Mouse (Mus musculus) layer of hippocampus, postnatal 14 days (tissue): ENCODE measurements at regions not wholly inside any gene's neighbourhood (a gene's known extent, or its start where the extent isn't known, plus 50 kb on each side); places are given as distances from the start of the nearest gene placed in this dataset.

Experiments used
- DNase-seq, 2 experiments: peaks; one replicate each; pipeline ENCODE4 v3.0.0; 2021 to 2022; ENCODE audit warnings: low spot score in 2 of 2, mixed read lengths in 1 of 2

GRCm38 (mm10) chr5:73796201-73796600 lies 145.0 kb downstream of the Spata18 start:
- peak; percentile 22 to 44 for DNase-seq

- peak in 1 of 2 experiments; percentile 4 for DNase-seq
Measured at GRCm38 (mm10) chr5:73797980-73798379, 146.8 kb downstream of the Spata18 start.

- DNase-seq: no peak
Measured at GRCm38 (mm10) chr5:73803431-73803830, 152.3 kb downstream of the Spata18 start.

DNA sequence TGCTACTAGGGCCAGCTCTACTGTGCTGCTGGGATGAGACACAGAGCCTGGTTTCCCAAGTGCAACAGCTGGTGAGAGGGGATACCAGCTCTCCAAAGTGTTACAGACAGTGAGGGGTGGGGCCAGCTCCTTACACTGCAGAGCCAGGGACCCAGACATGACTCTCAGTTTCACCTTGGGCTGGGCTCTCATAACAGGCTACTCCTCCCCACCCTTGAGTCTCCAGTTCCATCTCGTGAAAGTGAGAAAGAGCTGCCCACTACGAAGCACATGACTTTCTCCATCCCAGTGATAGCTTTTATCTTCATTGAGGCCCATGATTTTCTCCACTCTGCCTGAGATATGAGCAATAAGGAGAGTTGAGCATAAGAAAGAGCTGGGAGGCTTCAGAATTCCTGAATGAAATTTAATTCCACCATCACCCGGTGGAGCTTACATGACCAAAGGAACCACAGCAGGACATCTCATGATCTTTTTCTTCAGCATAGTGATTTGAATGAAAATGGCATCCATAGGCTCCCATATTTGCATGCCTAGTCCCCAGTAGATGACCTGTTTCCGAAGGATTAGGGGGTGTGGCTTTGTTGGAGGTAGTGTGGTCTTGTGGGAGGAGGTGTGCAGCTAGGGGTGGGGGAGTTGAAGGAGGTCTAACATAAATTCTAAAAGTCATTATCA lies 153.5 kb downstream of the Spata18 start:
- DNase-seq: no peak

DNA sequence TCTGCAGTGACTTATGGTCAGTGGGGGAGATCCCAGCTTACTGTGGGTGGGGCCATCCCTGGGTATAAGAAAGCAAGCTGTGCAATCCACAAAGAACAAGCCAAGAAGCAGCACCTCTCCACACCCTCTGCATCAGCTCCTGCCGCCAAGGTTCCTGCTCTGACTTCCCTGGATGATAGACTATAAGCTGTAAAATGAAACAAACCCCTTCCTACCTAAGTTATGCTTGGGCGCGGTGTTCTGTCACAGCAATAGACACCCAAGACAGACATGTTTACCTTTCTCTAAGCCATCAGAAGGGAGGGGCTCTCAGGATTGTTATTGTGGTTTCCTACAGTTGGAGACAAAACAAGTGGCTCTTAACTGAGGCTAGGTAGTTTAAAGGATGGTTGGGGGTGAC lies 159.5 kb downstream of the Spata18 start:
- no peak for DNase-seq

DNA sequence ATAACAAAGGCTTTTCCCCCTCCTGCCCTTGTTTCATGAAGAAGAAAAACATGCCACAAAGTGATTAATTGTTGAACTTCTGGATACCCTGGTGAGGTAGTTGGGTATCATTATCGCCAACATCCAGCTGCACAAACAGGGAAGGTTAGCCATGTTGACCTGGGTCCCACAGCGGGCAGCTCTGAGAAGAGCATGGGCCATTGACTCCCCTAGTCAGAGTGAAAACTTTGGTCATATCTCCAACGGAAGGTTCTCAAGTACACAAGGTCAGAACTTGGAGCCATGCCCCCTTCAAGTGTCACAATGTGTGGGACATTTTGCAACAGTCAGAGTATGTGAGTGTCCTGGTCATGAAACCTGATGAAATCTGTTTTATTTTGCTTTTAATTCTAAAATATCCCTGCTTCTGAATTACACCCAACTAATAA lies 159.9 kb downstream of the Spata18 start:
- DNase-seq: no peak

DNA sequence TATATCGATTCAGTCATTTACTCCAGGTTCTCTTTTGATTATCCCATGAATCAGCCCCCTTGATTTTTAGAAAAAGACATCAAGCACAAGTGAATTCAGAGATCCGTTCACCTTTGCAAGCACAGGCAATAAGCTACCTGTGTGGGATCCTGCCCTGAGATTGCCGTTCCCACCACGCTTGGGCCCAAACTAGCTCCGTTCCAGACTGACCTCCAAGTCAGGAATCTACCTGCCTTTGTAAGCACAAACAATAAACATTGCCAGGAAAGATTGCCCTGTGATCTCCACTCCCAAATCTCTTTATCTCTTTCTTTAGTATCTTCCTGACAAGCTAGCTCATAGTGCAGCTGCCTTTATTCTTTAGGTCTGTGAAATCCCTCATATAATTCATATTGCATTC lies 164.6 kb downstream of the Spata18 start:
- no peak for DNase-seq

DNA sequence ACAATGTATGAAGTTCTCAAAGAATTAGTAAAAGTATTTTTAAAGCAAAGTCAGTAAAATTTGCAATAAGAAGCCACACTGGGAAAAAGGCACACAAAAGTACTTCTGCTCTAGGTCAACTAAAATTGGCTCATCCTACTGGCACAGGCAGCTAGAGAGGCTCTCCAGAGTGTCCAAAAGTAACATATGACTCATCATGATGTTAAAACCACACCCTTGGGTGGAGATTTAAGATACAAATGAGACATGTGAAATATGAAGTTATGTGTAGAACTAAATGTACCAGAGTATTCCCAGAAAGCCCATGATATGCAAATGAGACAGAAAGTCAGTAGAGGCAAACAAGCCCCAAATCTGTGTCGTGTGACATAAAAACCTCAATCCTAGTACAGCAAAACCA lies 166.0 kb downstream of the Spata18 start:
- no peak for DNase-seq

DNA sequence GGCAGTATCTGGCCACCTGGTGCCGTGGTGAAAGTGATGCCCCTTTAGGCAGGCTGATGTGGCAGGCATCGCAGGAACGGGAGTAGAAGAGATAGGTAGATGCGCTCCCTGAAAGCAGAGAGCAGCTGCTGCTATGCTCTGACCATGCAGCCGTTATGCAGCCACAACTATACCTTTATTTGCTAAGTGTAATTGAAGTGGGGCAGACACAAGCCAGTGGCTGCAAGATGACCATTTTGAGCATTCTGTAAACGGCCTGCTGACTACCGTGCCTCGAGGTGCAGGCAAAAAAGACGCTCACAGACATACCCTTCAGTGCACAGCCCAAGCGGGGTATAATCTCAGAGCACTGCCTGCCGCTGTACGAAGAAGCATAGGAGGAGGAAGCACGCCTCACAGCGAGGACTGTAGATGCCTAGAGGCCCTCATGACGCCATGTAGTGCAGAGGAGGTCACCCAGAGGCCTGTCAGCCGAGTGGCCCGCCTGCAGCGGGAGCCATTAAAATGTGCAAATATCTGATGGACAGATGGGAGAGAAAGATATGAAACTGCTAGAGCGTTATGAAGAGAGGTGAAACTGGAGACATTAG lies 170.9 kb downstream of the Spata18 start:
- no peak for DNase-seq

- no peak for DNase-seq
Measured at GRCm38 (mm10) chr5:73823421-73823820, 172.2 kb downstream of the Spata18 start.

DNA sequence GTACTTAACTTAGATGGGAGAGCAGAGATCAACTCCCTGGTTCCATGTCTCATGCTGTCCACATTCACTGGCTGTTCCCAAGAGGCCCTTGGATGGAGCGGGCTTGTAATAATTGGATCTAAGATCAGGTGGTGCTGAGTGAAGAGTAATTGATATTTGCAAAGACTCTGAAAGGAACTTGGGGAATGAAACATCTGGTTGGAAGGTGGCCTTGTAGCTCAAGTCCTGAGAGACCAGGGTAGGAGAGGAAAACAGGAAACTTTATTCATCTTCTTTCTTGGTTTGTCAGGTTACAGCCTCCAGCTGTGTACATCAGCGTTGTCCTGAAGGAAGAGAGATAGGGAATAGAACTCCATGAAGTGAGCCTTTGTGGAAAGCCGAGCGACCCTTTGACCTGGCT lies 175.8 kb downstream of the Spata18 start:
- DNase-seq: no peak

DNA sequence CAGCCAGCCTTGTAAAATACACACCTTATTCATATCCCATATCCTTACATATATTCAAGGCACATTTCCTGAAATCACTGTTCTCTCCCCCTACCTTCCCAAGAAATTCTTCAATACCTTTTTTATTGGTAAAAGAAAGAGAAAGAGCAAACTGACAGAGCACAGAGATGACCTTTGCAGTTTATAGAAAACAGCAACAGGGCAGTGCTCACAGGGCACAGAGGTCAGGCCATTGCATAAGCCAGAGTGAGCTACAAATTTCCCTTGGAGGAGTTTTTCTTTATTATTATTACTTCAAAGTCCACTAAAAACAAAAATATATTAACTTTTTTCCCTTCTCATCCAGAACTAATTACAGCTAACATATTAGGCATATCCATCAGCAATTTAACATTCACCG lies 182.5 kb downstream of the Spata18 start:
- DNase-seq: no peak

DNA sequence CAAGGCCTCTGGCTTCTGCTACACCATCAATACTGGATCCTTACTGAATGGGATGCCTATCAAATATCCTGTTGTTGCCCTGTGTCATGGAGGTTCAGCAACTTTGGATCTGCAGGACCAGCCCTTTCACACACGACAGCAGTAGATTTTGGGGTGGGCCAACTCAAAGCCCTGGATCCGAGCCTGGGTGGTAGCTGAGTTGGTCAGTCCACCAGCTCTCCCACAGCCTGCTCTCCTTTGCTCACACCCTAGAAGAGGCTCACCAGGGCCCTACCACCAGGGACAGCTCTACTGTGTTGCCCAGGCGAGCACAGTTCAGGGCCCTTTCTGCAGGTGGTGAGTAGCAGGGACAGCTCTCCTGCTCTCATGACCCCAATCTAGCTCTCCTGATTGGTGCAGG lies 192.6 kb downstream of the Spata18 start:
- no peak for DNase-seq

DNA sequence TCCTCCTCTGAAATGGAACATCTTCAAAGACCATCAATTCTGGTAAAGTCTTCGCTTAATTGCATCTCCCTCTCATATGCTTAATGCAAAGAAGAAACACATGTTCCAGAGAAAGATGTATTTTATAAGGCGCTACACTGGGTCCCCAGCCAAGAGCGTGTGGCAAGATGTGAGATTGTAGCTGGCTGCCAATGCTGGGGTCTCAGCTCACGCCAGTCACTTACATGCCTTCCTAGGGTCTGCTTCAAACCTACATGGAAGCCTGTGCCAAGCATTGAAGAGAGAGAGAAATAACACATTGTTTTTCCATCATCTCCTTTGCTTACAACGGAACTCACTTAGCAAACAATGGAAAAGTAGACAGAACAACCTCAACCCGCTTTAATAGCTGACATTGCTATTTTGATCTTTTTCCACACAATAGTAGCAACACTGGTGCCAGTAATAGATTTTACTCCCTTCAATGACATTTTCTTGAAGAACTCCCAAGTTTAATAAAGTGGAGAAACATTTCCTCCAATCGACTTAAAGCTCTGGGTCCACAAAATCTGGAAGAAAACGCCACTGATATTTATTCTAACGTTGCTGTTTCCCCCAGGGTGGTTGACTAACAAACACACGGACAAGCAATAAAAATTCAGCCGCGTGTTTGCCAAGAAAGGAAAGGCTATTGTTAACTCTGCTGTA lies 195.1 kb downstream of the Spata18 start:
- no peak for DNase-seq

- no peak for DNase-seq
Measured at GRCm38 (mm10) chr5:73846783-73847151, 195.6 kb downstream of the Spata18 start.

- DNase-seq: no peak
Measured at GRCm38 (mm10) chr5:73851501-73851900, 200.3 kb downstream of the Spata18 start.

GRCm38 (mm10) chr5:73854025-73854773 lies 203.0 kb downstream of the Spata18 start:
- peak; percentile 81 to 87 for DNase-seq

DNA sequence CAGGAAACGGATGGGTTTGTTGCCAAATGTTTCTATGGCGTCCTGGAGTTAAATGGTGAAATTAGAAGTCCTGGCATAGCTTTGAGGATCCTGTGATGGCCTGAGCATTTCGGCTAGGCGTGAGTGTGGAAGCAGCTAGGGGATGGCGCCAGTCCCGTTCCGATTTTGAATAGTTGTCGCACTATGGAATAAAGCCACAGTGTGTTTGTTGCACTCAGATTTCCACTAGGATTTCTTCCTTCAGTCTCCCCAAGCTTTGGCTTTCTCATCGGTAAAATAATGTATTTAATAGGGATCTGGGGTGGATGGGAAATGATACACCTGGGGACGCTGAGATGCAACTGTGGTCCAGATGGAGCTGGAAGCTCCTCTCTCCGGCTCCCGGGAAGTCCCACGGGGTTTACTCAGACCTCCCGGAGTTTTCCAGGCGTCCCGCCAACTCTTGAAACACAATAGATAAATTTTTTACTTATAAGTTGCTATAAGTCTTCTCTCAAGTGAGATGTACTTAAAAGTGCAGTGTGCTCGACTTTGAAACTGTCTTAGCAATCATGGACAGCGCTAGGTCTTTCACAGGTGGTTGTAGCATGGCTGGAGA lies 203.7 kb downstream of the Spata18 start:
- DNase-seq: no peak

- DNase-seq: no peak
Measured at GRCm38 (mm10) chr5:73859320-73859719, 208.1 kb downstream of the Spata18 start.

- peak; percentile 39 to 56 for DNase-seq
Measured at GRCm38 (mm10) chr5:73864138-73864761, 204.0 kb downstream of the Usp46 start.
